Mouse (Mus musculus) gastrocnemius, postnatal 25 days (tissue): ENCODE measurements around the gene Col4a2. TPM values are rescaled to one million over a fixed set of nuclear protein-coding genes. Genes with fewer than 3 reads are reported as not detected.
"Not testable (repeated sequence)": the region's sequence is repeated elsewhere in the genome, so short reads cannot be mapped to it uniquely, and the experiment has no call there.

Experiments
- DNase-seq: peaks from one replicate; pipeline ENCODE4 v3.0.0; 2022
- total RNA-seq, 2 experiments: library from RNA; stranded (reverse); gene quantifications; 1 replicate in 1 of 2; 2 replicates in 1 of 2; pipeline ENCODE4 v1.2.3; 2021

Gene Col4a2
- total RNA-seq, 2 experiments from 2014 or later: 101 to 136 TPM

DNA sequence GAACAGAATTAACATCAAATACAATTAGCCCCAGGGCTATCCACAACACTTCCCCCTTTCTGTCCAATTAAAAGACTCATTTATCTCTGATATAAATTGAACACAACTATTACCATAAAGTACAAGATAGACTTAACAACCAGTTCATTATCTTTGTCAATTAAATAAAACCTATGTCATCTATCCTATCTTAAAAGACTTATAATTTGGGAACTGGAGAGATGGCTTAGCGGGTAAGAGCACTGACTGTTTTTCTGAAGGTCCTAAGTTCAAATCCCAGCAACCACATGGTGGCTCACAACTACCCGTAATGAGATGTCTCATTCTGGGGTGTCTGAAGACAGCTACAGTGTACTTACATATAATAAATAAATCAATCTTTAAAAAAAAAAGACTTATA is 179.7 kb downstream of the Col4a2 start:
- DNase-seq: not testable (repeated sequence)

DNA sequence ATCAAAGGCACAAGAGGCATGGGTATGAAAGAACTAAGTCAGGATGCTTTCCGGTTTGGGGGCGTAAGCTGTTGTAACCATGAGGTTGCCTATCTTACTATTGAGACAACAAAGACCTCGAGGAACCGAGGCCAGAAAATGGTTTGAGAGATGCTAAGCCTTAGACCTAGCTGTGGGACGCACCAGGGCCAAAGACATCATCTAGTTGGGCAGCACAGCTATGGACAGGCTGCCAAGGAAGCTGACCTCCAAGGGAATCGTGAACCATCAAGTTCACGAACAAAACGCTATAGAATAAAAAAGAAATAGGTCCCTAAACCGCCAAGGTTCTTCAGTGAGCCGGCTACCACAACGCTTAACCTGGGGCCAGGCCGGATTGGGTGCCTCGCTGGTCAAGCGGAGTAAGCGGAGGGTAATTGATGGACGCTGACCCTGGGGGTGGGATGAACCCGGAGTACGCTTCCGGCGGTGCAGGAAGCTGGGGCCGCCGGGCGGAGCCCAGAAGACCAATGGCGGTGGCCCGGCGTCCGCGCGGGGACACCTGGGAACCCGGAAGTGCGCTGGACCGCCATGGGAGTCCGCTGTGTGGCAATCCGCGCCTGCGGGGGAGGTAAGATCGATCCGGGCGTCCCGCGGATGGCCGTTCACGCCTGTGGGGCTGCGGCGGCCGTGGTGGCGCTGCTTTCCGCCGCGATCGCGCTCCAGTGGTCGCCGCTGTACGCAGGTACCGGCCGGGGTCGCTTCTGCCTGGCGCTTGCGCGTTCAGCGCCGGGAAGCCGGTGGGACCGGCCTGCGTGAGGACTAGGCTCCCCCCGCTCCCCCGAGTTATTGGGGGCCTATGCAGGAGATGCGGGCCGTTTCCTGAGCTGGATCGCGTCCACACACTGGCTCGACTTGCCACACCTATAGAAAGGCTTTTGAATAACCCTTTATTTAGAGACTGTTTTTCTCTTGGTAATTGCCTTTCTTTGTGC is 184.7 kb downstream of the Col4a2 start, which contains the start of gene Naxd:
Naxd (plus strand) TSS at position 490 of the 974 bp plus-strand sequence.
- peak; percentile 91 for DNase-seq

DNA sequence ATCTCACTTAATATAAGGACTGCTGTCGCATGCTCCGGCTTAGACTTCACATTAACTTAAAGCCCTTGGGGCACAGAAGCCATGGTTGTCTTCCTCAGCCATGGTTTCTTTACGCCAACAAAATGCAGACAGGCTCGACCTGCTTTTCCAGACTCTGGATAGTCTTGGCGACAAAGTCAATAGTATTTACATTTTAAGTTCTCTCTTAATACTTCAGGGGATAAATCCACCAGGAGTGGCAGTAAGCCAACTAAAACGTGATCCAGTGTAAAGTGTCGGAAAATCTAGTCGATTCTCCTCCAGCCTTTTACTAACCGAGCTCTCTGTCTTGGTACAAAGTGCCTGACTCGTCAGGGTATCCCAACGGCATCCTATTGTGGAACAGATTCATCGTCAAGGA is 185.7 kb downstream of the Col4a2 start:
- DNase-seq: no peak

Other genes starting within 250 kb of the Col4a2 start
- gene Col4a1, start within 50 bp of the Col4a2 start, total RNA-seq: 100 to 1,000 TPM; 206 to 284 TPM
- gene Rab20, start 165.9 kb downstream of the Col4a2 start, total RNA-seq: under 1 TPM; 0.51 to 0.90 TPM
- gene Naxd, start 184.7 kb downstream of the Col4a2 start, total RNA-seq: 10 to 100 TPM; 26.3 to 28.9 TPM
- gene Cars2, start 238.0 kb downstream of the Col4a2 start, total RNA-seq: 10 to 100 TPM; 14.7 to 15.0 TPM
- 10 to 100 TPM; 16.7 to 16.9 TPM for gene Ing1, start 242.8 kb downstream of the Col4a2 start, total RNA-seq